Mouse (Mus musculus) urinary bladder, postnatal 25 days (tissue): ENCODE measurements around the gene Anapc15-ps.

Experiments
- DNase-seq: peaks from one replicate; pipeline ENCODE4 v3.0.0; 2022; ENCODE audit warnings: low spot score

Anapc15-ps gene

GRCm38 (mm10) chr10:95669034-95669433 is 4.2 kb downstream of the Anapc15-ps start:
- no peak for DNase-seq

- DNase-seq = no peak
Observed at GRCm38 (mm10) chr10:95667371-95668030, 5.8 kb downstream of the Anapc15-ps start.

- DNase-seq = no peak
Observed at GRCm38 (mm10) chr10:95666791-95667190, 6.5 kb downstream of the Anapc15-ps start.

GRCm38 (mm10) chr10:95665426-95665990 is 7.7 kb downstream of the Anapc15-ps start:
- no peak for DNase-seq

- no peak for DNase-seq
Observed at GRCm38 (mm10) chr10:95664613-95665012, 8.6 kb downstream of the Anapc15-ps start.

GRCm38 (mm10) chr10:95660356-95660755 is 12.9 kb downstream of the Anapc15-ps start:
- DNase-seq = no peak

GRCm38 (mm10) chr10:95659471-95660150 is 13.6 kb downstream of the Anapc15-ps start:
- no peak for DNase-seq

- DNase-seq = no peak
Observed at GRCm38 (mm10) chr10:95658836-95659343, 14.4 kb downstream of the Anapc15-ps start.

GRCm38 (mm10) chr10:95656236-95657225 is 16.7 kb downstream of the Anapc15-ps start:
- DNase-seq = no peak

- DNase-seq = no peak
Observed at GRCm38 (mm10) chr10:95652131-95652530, 21.1 kb downstream of the Anapc15-ps start.

- no peak for DNase-seq
Observed at GRCm38 (mm10) chr10:95648326-95648888, 24.8 kb downstream of the Anapc15-ps start.

GRCm38 (mm10) chr10:95647128-95647527 is 26.1 kb downstream of the Anapc15-ps start:
- no peak for DNase-seq

GRCm38 (mm10) chr10:95646576-95646975 is 26.7 kb downstream of the Anapc15-ps start:
- no peak for DNase-seq

GRCm38 (mm10) chr10:95643696-95644360 is 29.4 kb downstream of the Anapc15-ps start:
- no peak for DNase-seq

GRCm38 (mm10) chr10:95643042-95643441 is 30.2 kb downstream of the Anapc15-ps start:
- no peak for DNase-seq

GRCm38 (mm10) chr10:95641335-95641734 is 31.9 kb downstream of the Anapc15-ps start:
- DNase-seq = no peak

- DNase-seq = no peak
Observed at GRCm38 (mm10) chr10:95639429-95639828, 33.8 kb downstream of the Anapc15-ps start.

- DNase-seq = no peak
Observed at GRCm38 (mm10) chr10:95634751-95635150, 38.5 kb downstream of the Anapc15-ps start.

- no peak for DNase-seq
Observed at GRCm38 (mm10) chr10:95634261-95634660, 39.0 kb downstream of the Anapc15-ps start.

GRCm38 (mm10) chr10:95631568-95631967 is 41.7 kb downstream of the Anapc15-ps start:
- no peak for DNase-seq
